Mouse (Mus musculus) skeletal muscle tissue, adult 2 months (tissue): ENCODE data around the gene Atxn7l1.

Source experiments
- DNase-seq: peaks from one replicate; pipeline ENCODE4 v3.0.0-alpha.2; 2012; ENCODE audit warnings: low read depth, low spot score

Atxn7l1 gene

GRCm38 (mm10) chr12:33360729-33361128 is 213.2 kb downstream of the Atxn7l1 start:
- no peak for DNase-seq

DNA sequence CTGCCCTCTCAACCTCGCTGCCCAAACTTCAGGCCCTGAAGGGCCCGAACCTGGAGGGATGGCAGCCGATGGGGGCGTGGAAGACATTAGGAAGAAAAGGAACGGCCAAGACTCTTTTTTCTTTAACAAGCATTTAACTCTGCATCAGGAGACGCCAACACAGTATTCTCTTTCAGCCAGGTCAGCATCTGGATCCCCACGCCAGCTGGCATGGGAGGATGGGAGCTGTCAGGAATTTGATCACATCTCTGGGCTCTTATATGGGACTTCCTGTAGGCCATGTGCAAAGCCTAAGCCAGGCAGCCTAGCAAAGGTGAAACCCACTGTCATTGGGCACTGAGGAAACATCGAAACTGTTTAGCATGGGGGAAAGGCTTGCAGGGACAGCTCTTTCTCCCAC is 217.0 kb downstream of the Atxn7l1 start:
- DNase-seq, result peak; percentile 74

DNA sequence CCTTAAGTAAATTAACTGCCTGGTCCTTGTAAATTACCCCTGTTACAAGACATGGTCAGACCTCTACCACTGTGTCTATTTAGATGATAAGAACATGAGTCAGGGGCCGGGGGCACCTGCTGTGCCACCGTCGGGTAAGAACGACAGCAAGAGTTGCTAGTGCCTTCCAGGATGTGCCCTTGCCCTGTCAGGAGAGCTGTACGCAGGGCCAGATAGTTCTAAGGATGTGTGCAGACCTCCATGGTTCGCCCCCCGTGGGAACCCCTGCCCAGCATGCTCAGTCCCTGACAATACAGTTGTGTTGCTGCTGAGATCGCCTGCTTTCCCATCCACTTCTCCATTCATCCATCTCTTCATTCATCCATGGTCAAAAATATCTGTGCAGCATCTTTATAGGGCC is 217.6 kb downstream of the Atxn7l1 start:
- no peak for DNase-seq

DNA sequence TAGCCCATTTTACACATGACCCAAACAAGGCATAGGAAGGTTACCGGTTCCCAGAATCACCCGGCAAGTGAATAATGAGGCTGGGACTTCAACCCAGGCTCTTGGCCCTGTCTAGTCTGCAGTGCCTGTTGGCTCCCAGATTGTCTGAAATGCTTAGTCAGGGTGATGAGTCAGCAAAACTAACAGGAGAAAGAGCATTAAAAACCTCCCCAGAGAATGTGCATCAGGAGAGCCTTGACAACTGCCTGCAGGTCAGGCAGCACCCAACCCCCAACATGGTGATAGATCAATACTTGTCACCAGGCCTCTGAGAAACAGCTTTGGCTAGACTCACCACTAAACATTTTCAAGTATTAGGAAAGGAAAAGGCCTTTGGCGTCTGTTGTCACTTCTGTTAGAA is 222.1 kb downstream of the Atxn7l1 start:
- DNase-seq, result no peak

DNA sequence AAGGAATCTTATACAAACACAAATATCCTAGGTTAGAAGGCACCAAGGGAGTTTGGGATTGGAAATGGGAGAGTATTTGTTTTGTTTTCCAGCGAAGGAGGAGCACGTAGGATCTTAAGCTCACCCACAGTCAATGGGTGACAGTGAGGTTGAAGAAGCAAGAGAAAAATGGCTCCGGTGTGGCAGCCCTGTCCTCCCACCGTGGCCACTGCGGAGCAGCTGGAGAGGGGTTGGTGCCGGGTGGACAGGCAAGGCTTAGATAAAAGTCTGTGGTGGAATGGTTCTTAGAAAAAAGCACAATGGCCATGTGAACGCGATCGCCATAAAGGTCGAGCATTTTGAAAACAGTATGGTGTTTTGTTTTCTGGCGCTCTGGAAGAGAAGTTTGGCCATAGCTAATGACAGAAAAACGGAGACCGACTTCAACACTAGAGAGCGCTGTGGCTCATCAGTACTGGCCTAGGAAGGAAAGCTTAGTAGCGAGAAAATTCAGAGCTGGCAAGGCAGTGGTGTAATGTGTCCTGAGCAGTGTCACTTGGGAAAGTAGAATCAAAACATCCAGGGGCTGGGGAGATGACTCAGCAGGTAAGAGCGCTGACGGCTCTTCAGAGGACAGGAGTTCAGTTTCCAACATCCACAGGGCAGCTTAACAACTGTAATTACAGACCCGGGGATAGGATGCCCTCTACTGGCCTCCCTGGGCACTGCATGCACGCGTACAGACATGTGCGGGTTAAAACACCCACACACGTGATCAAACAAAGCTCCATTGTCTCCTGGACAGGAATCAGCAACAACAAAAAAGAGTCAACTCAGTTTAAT is 232.3 kb downstream of the Atxn7l1 start:
- peak; percentile 91 for DNase-seq

GRCm38 (mm10) chr12:33388842-33389241 is 241.3 kb downstream of the Atxn7l1 start:
- DNase-seq, result peak; percentile 54

GRCm38 (mm10) chr12:33390844-33391560 is 243.5 kb downstream of the Atxn7l1 start:
- no peak for DNase-seq

GRCm38 (mm10) chr12:33394804-33395623 is 247.5 kb downstream of the Atxn7l1 start, which contains the start of gene Efcab10:
Gene Efcab10, plus strand, starts transcription at chr12:33394854.
- no peak for DNase-seq

DNA sequence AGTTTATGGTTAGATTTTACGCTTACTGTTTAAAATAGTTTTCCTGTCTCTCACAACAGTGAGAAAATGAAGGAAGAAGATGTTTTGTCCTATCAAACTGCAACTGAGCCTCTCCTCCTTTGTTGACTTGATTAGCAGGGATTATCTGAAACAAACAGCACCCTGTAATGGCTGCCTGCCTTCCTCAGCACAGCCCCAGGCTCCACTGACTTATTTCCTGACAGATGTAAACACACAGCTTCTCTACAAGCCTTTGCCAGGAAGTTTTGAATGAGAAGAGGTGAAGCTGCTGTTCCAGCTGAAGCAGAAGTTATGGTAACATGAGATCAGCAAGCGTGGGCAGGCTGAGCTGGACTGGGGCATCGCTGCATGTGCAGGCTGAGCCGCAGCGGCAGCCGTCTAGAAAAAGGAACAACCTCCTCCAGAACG is 255.8 kb downstream of the Atxn7l1 start:
- no peak for DNase-seq

- no peak for DNase-seq
These were observed 257.5 kb downstream of the Atxn7l1 start for GRCm38 (mm10) chr12:33404996-33405395.

DNA sequence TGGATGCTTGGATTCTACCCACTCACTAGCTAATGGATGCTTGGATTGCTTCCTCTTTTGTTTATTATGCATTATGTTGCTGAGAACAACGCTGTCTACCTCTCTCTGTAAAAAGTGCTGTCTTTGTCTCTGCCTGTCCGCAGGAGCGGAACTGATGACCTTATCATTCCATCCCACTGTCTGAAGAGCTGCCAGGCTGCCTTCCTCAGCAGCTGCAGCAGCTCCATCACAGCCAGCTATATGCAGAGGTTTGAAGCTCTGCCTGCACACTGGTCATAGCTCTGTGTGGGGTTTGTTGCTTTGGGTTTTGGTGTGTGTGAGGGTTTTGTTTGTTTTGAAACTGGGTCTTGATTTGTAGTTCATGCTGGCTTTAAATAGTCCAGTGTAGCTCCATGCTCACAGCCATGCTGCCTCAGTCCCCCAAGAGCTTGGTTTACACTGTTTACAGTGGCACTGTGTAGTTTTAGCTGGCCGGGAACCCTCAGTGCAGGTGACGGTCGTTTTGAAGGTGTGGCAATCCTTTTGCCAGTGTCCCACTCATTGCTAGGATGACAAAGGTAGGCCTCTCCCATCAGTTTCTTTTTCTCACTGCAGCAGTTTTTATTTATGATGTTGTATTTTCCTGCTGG is 258.0 kb downstream of the Atxn7l1 start:
- DNase-seq, result no peak

DNA sequence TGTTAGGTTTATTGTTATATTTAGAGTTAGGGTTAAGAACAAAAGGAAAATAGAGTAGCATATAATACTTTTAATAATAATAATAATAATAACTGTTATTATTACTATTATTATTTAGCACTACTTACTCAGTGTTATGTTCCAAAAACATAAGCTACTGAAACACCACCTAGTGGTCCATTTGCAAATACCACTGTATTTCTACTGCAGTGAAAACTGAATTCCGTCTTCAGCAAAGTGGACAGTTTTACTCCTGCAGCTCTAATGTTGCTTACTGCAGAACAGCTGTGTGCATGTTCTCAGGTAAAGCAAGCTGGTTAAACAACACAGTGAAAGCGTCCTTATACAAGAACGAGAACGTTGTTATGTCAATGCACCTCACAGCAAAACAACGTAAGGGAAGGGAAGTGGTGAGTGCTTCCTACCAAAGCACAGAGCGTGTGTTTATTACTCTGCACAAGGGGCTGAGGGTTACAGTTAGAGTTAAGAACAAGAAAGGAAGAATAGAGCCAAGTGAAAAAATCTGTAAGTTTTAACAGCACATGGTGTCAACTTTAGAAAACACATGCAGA is 264.2 kb downstream of the Atxn7l1 start:
- DNase-seq, result no peak
